Mouse (Mus musculus) MEL (cell line): Measurements from ENCODE around the gene Scn8a.

Experiments
- CTCF ChIP-seq, 3 experiments: IDR thresholded peaks in 2 of 3; conservative IDR thresholded peaks in 1 of 3; 2 replicates each; pipeline ENCODE4 v1.5.1; 2011 to 2012; ENCODE audit warnings: low read length in 3 of 3, low read depth in 2 of 3, mild to moderate bottlenecking in 2 of 3, improper control_type of control experiment in 1 of 3, inconsistent platforms in 1 of 3, mixed read lengths in 1 of 3, moderate library complexity in 1 of 3; ENCODE audit not compliant: control insufficient read depth in 1 of 3, insufficient read depth in 1 of 3, poor library complexity in 1 of 3, severe bottlenecking in 1 of 3
- POLR2A ChIP-seq, 2 experiments: IDR thresholded peaks; 2 replicates each; pipeline ENCODE4 v1.6.1; 2011 to 2012; ENCODE audit warnings: low read length in 2 of 2, mild to moderate bottlenecking in 2 of 2, control low read depth in 1 of 2, improper control_type of control experiment in 1 of 2, low read depth in 1 of 2, moderate library complexity in 1 of 2; ENCODE audit not compliant: control insufficient read depth in 1 of 2, insufficient read depth in 1 of 2, poor library complexity in 1 of 2
- TAL1 ChIP-seq: IDR thresholded peaks from 2 replicates; pipeline ENCODE4 v1.6.1; 2012; ENCODE audit warnings: mild to moderate bottlenecking, inconsistent platforms, low read length, moderate library complexity, mixed read lengths
- TBP ChIP-seq: IDR thresholded peaks from 2 replicates; pipeline ENCODE4 v1.8.0; 2011; ENCODE audit warnings: low read depth, low read length, improper control_type of control experiment

DNA sequence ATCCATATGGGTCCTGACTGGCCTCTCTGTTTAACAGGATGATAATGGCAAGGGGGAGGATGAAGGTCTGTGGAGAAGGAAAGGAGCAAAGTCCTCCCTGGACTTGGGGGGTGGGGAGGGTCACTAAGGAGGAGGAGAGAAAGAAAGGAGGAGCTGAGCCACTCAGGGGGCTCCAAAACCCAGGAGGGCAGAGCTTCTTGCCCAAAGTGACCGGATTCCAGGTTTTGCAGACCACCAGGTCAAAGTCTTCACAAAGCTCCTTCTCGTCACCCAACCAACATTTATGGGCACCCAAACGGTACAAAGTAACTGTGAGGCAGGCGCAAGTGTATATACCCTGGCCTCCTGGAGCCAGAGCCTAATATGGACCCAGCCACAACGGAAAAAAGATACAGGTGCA, 206.0 kb downstream of the Scn8a start:
- TF ChIP-seq POLR2A (IDR thresholded peaks at IDR 0.05; ENCODE audit: control insufficient read depth in 1 of 2, insufficient read depth in 1 of 2, low read depth in 1 of 2, low read length in 2 of 2, poor library complexity in 1 of 2) (no peak), TAL1 (no peak), CTCF (IDR thresholded peaks at IDR 0.05 in 2 of 3, conservative IDR thresholded peaks at IDR 0.05 in 1 of 3; ENCODE audit: control insufficient read depth in 1 of 3, insufficient read depth in 1 of 3, low read depth in 2 of 3, low read length in 3 of 3, poor library complexity in 1 of 3, severe bottlenecking in 1 of 3) (no peak), TBP (no peak)
